In genomic region chr17:45554420-45554819, GRCm38 (mm10) we compare ENCODE assay signal across 30 mouse cellular contexts. TPM values are rescaled to one million over a fixed set of nuclear protein-coding genes. Genes with fewer than 3 reads are reported as not detected.
DNase-seq lines count a peak whose midpoint lies in the region; ATAC-seq and TF ChIP-seq lines count a peak whose summit lies in the region.
"Had no signal": no experiment of that assay in that cellular context is flagged by ENCODE, and none has a peak within 500 bp of the region (broad histone marks: within the 10 kb centered on the region; RNA-seq: fewer than 3 reads in every experiment).

No protein-coding gene starts in this region.

- H3K79me2 ChIP-seq in CH12.LX (replicated peaks; ENCODE audit: control insufficient read depth, extremely low read depth, insufficient read depth, poor library complexity, severe bottlenecking): peaks cover 33% of the 10 kb centered on the region

- peak in 1 of 2 experiments; percentile 34; a peak in 2 of 4 replicates for TF ChIP-seq CTCF in CH12.LX (conservative IDR thresholded peaks at IDR 0.05 in 1 of 2, IDR thresholded peaks at IDR 0.05 in 1 of 2; ENCODE audit: low read depth in 2 of 2, low read length in 2 of 2)

- peaks cover 20% of the 10 kb centered on the region for H3K4me1 ChIP-seq in midbrain, embryonic 16.5 days (ENCODE audit: control insufficient read depth, insufficient read depth, low read length)
- peaks cover 18% of the 10 kb centered on the region for H3K4me1 ChIP-seq in midbrain, embryonic 11.5 days (ENCODE audit: control insufficient read depth, insufficient read depth, low read length)
- peaks cover 14 to 42% of the 10 kb centered on the region in 2 experiments for H3K4me1 ChIP-seq in CH12.LX (ENCODE audit: control insufficient read depth in 1 of 2, insufficient read depth in 2 of 2)

- TF ChIP-seq EP300 in CH12.LX (IDR thresholded peaks at IDR 0.05; ENCODE audit: low read length): peak; percentile 34; the same call in 1 of the 2 replicates

- no peak overlapping the region for H3K4me3 ChIP-seq in midbrain, embryonic 16.5 days (ENCODE audit: low read depth, low read length)
- no peak overlapping the region for H3K4me3 ChIP-seq in midbrain, embryonic 11.5 days (ENCODE audit: low read depth, low read length)
- peak overlapping the region in 1 of 3 experiments; percentile 90 for H3K4me3 ChIP-seq in CH12.LX (replicated peaks in 1 of 3; ENCODE audit: low read depth in 2 of 3, low read length in 2 of 3, poor library complexity in 1 of 3)
- H3K4me3 ChIP-seq: heart, embryonic 10.5 days; midbrain, embryonic 13.5 days had no signal

- no peaks in the 10 kb centered on the region for H3K9me3 ChIP-seq in midbrain, embryonic 16.5 days (replicated peaks; ENCODE audit: control insufficient read depth, low read length, poor library complexity, severe bottlenecking)
- no peaks in the 10 kb centered on the region for H3K9me3 ChIP-seq in midbrain, embryonic 11.5 days (ENCODE audit: control insufficient read depth, low read length)
- no peaks in the 10 kb centered on the region for H3K9me3 ChIP-seq in CH12.LX (replicated peaks; ENCODE audit: low read length)
- H3K9me3 ChIP-seq: embryonic facial prominence, embryonic 13.5 days; G1E; heart, embryonic 10.5 days; hindbrain, embryonic 15.5 days; midbrain, embryonic 13.5 days had no signal

- no peaks in the 10 kb centered on the region for H3K36me3 ChIP-seq in midbrain, embryonic 16.5 days (ENCODE audit: control insufficient read depth, insufficient read depth, low read length)
- no peaks in the 10 kb centered on the region for H3K36me3 ChIP-seq in midbrain, embryonic 11.5 days (ENCODE audit: control insufficient read depth, insufficient read depth, low read length)
- peaks cover 16 to 30% of the 10 kb centered on the region in 2 experiments for H3K36me3 ChIP-seq in CH12.LX (replicated peaks in 1 of 2; ENCODE audit: control insufficient read depth in 1 of 2, insufficient read depth in 1 of 2, low read length in 1 of 2)
- H3K36me3 ChIP-seq: embryonic facial prominence, embryonic 13.5 days; hindbrain, embryonic 15.5 days; midbrain, embryonic 13.5 days had no signal

- ATAC-seq in midbrain, embryonic 16.5 days: no peak
- no peak for ATAC-seq in midbrain, embryonic 11.5 days (ENCODE audit: low FRiP score)
- ATAC-seq: activated CD4-positive, CD25-positive, alpha-beta regulatory T cell, adult 4 months; forebrain, embryonic 14.5 days; intestine, embryonic 16.5 days; lung, postnatal 0 days; midbrain, embryonic 13.5 days had no signal

- 0 out of 2 replicates have a peak overlapping the region, but pooled peaks have one; percentile 10 for H3K9ac ChIP-seq in midbrain, embryonic 16.5 days (ENCODE audit: low read depth, low read length)
- no peak overlapping the region for H3K9ac ChIP-seq in midbrain, embryonic 11.5 days (ENCODE audit: low read length)
- H3K9ac ChIP-seq in CH12.LX (ENCODE audit: insufficient read depth, low read depth): peak overlapping the region; percentile 18; the same call in 1 of the 2 replicates
- H3K9ac ChIP-seq: embryonic facial prominence, embryonic 13.5 days; hindbrain, embryonic 15.5 days; midbrain, embryonic 13.5 days had no signal

- in situ Hi-C loops in CH12.LX (cut with MboI; ENCODE audit: low pct_ligation_motif_present, low pct_unique_long_range_greater_than_20kb, low sequenced_read_pairs): loop anchor here (5.0 kb wide), 1 partner anchor 37 kb away; no protein-coding TSS in a partner anchor

- H3K27ac ChIP-seq in midbrain, embryonic 16.5 days (ENCODE audit: low read length): no peak overlapping the region
- H3K27ac ChIP-seq in midbrain, embryonic 11.5 days (ENCODE audit: low read depth, low read length): no peak overlapping the region
- peak overlapping the region; percentile 65 for H3K27ac ChIP-seq in CH12.LX (ENCODE audit: insufficient read depth, low read depth)
- H3K27ac ChIP-seq: embryonic facial prominence, embryonic 13.5 days; heart, embryonic 10.5 days; hindbrain, embryonic 15.5 days; macrophage; midbrain, embryonic 13.5 days had no signal

- dilution Hi-C loops in CH12.LX (cut with MboI; ENCODE audit: extremely low pct_ligation_motif_present, extremely low pct_unique_long_range_greater_than_20kb, low sequenced_read_pairs): no loop called here

- TF ChIP-seq RAD21 in CH12.LX (IDR thresholded peaks at IDR 0.05; ENCODE audit: low read depth, low read length): peak; percentile 20

- TF ChIP-seq POLR2A in CH12.LX (IDR thresholded peaks at IDR 0.05; ENCODE audit: low read depth, low read length): no peak

- 33% methylated on average over 1 of the region's 1 CpGs for WGBS in midbrain, embryonic 16.5 days
- 43% methylated on average over 1 of the region's 1 CpGs for WGBS in midbrain, embryonic 11.5 days

- no peak overlapping the region for H3K4me2 ChIP-seq in midbrain, embryonic 16.5 days (ENCODE audit: low read length)
- no peak overlapping the region for H3K4me2 ChIP-seq in midbrain, embryonic 11.5 days
- peak overlapping the region; percentile 79 for H3K4me2 ChIP-seq in CH12.LX (ENCODE audit: insufficient read depth, low read depth, poor library complexity, severe bottlenecking)

- DNase-seq in cerebellum, adult 9-11 months: peak; percentile 46
- DNase-seq in cerebellum, postnatal 4 days (ENCODE audit: low spot score in 2 of 2): no peak
- DNase-seq in midbrain, embryonic 11.5 days (ENCODE audit: low spot score, missing footprints): no peak
- peak; percentile 80 for DNase-seq in CH12.LX (ENCODE audit: extremely low read depth)
- DNase-seq in induced T-regulatory cell, adult 2 months (ENCODE audit: low read depth): peak; percentile 68
- no peak for DNase-seq in layer of hippocampus, adult 11-12 months (ENCODE audit: low spot score)
- DNase-seq in ovary, postnatal 14 days (ENCODE audit: low spot score): no peak
- DNase-seq: adrenal gland, adult 8-10 months; cerebellum, postnatal 14 days; embryo, embryonic 11 days; kidney, postnatal 25 days; liver; right cerebral cortex, adult 18-20 months; right cerebral cortex, postnatal 4 days; thymus, postnatal 14 days had no signal

- no peaks in the 10 kb centered on the region; the same call in 1 of the 2 replicates for H3K27me3 ChIP-seq in midbrain, embryonic 16.5 days (ENCODE audit: control insufficient read depth, insufficient read depth, low read depth, low read length)
- peaks cover 7% of the 10 kb centered on the region; the same call in 1 of the 2 replicates for H3K27me3 ChIP-seq in midbrain, embryonic 11.5 days (ENCODE audit: control insufficient read depth, insufficient read depth, low read length)
- no peaks in the 10 kb centered on the region for H3K27me3 ChIP-seq in CH12.LX (replicated peaks)

TF ChIP-seq in CH12.LX, 34 proteins besides CTCF, POLR2A, EP300 and RAD21 (continues in another document):
- TF ChIP-seq MXI1 (IDR thresholded peaks at IDR 0.05; ENCODE audit: low read depth, low read length) (peak; percentile 76; the same call in 1 of the 2 replicates), NRF1 (IDR thresholded peaks at IDR 0.05; ENCODE audit: low read depth, low read length) (no peak; the same call in 1 of the 2 replicates), BHLHE40 (IDR thresholded peaks at IDR 0.05; ENCODE audit: low read depth, low read length) (peak; percentile 56), POLR2AphosphoS2 (IDR thresholded peaks at IDR 0.05; ENCODE audit: low read depth, low read length) (no peak), MAX (IDR thresholded peaks at IDR 0.05; ENCODE audit: low read length) (peak; percentile 12; the same call in 1 of the 2 replicates), MYC (IDR thresholded peaks at IDR 0.05; ENCODE audit: low read depth, low read length) (0 out of 2 replicates have a peak, but pooled peaks have one; percentile 35), HCFC1 (IDR thresholded peaks at IDR 0.05; ENCODE audit: low read depth, low read length) (0 out of 2 replicates have a peak, but pooled peaks have one; percentile 35), ZKSCAN1 (IDR thresholded peaks at IDR 0.05; ENCODE audit: borderline replicate concordance, low read depth, low read length) (no peak), SMC3 (IDR thresholded peaks at IDR 0.05; ENCODE audit: low read depth, low read length) (no peak), ZNF384 (IDR thresholded peaks at IDR 0.05; ENCODE audit: low read depth, low read length) (no peak; the same call in 1 of the 2 replicates), TCF12 (IDR thresholded peaks at IDR 0.05; ENCODE audit: low read depth, low read length) (no peak; the same call in 1 of the 2 replicates), TBP (conservative IDR thresholded peaks at IDR 0.05; ENCODE audit: low read depth, low read length) (no peak)

RNA-seq across cellular contexts. Expression of gene Nfkbie, which starts 1.1 kb away (rescaled TPM):
- polyA plus RNA-seq in midbrain, embryonic 16.5 days (2015; fragmentation: Nextera tagmentation; extraction: Ambion mirVana): 3.6 and 3.7 TPM in 2 replicates
- 7.8 and 9.0 TPM in 2 replicates for polyA plus RNA-seq in midbrain, embryonic 11.5 days (2014; fragmentation: Nextera tagmentation; extraction: Ambion mirVana)
- total RNA-seq in CH12.LX (2012; rRNA removed): 91.5 and 136 TPM in 2 replicates
- 87.4 and 90.0 TPM in 2 replicates for total RNA-seq in CH12.LX (2014; rRNA removed)
- polyA plus RNA-seq in CH12.LX (2012; ENCODE audit: insufficient read length, low read depth): 76.6 and 78.7 TPM in 2 replicates

RNA-seq across cellular contexts. Expression of gene Tmem151b, which starts 4.9 kb away (rescaled TPM):
- 31.0 and 32.5 TPM in 2 replicates for polyA plus RNA-seq in midbrain, embryonic 16.5 days (2015; fragmentation: Nextera tagmentation; extraction: Ambion mirVana)
- 5.1 and 6.2 TPM in 2 replicates for polyA plus RNA-seq in midbrain, embryonic 11.5 days (2014; fragmentation: Nextera tagmentation; extraction: Ambion mirVana)
- total RNA-seq in CH12.LX (2012; rRNA removed) (0.42 and 0.50 TPM in 2 replicates), CH12.LX (2014; rRNA removed) (0.12 and 0.30 TPM in 2 replicates)
- 0.53 and 0.72 TPM in 2 replicates for polyA plus RNA-seq in CH12.LX (2012; ENCODE audit: insufficient read length, low read depth)
- total RNA-seq: gastrocnemius, adult 8-10 months had no signal
- polyA plus RNA-seq: activated CD4-positive, CD25-positive, alpha-beta regulatory T cell, adult 4 months; erythroblast, embryonic 14.5 days; G1E had no signal

RNA-seq across cellular contexts. Expression of gene Slc35b2, which starts 9.3 kb away (rescaled TPM):
- 76.0 and 79.6 TPM in 2 replicates for polyA plus RNA-seq in midbrain, embryonic 16.5 days (2015; fragmentation: Nextera tagmentation; extraction: Ambion mirVana)
- 97.2 and 102 TPM in 2 replicates for polyA plus RNA-seq in midbrain, embryonic 11.5 days (2014; fragmentation: Nextera tagmentation; extraction: Ambion mirVana)
- total RNA-seq in CH12.LX (2012; rRNA removed) (59.5 and 73.9 TPM in 2 replicates), CH12.LX (2014; rRNA removed) (89.3 and 101 TPM in 2 replicates)
- polyA plus RNA-seq in CH12.LX (2012; ENCODE audit: insufficient read length, low read depth): 54.1 and 57.2 TPM in 2 replicates

RNA-seq across cellular contexts. Expression of gene Hsp90ab1, which starts 18.7 kb away (rescaled TPM):
- polyA plus RNA-seq in midbrain, embryonic 16.5 days (2015; fragmentation: Nextera tagmentation; extraction: Ambion mirVana): 1,403 and 1,446 TPM in 2 replicates
- polyA plus RNA-seq in midbrain, embryonic 11.5 days (2014; fragmentation: Nextera tagmentation; extraction: Ambion mirVana): 1,614 and 1,690 TPM in 2 replicates
- 1,180 and 1,205 TPM in 2 replicates for total RNA-seq in CH12.LX (2012; rRNA removed)
- total RNA-seq in CH12.LX (2014; rRNA removed): 607 and 790 TPM in 2 replicates
- polyA plus RNA-seq in CH12.LX (2012; ENCODE audit: insufficient read length, low read depth): 4,858 and 5,122 TPM in 2 replicates

RNA-seq across cellular contexts. Expression of gene Tcte1, which starts 31.2 kb away (rescaled TPM):
- polyA plus RNA-seq in midbrain, embryonic 16.5 days (2015; fragmentation: Nextera tagmentation; extraction: Ambion mirVana): 4.3 and 5.0 TPM in 2 replicates
- polyA plus RNA-seq in midbrain, embryonic 11.5 days (2014; fragmentation: Nextera tagmentation; extraction: Ambion mirVana): 1.7 and 2.0 TPM in 2 replicates
- total RNA-seq in CH12.LX (2012; rRNA removed) (not detected in 2 replicates), CH12.LX (2014; rRNA removed) (not detected in 2 replicates)
- not detected in 2 replicates for polyA plus RNA-seq in CH12.LX (2012; ENCODE audit: insufficient read length, low read depth)
- total RNA-seq: adrenal gland, adult 8-10 months; G1E; gastrocnemius, adult 8-10 months; hematopoietic stem cell, adult 5-6 weeks had no signal
- polyA plus RNA-seq: activated CD4-positive, CD25-positive, alpha-beta regulatory T cell, adult 4 months; erythroblast, embryonic 14.5 days; G1E; liver, embryonic 16.5 days; macrophage had no signal

Comparison
In these comparisons a context has a peak if more than half of its experiments do, and no peak if none do; other contexts are left out.
1. DNase-seq: peak in cerebellum, adult 9-11 months (single experiment), CH12.LX (single experiment) and induced T-regulatory cell, adult 2 months (single experiment); none in cerebellum, postnatal 4 days (0 of 2), midbrain, embryonic 11.5 days (single experiment), layer of hippocampus, adult 11-12 months (single experiment) and ovary, postnatal 14 days (single experiment).